Mouse (Mus musculus) spleen, adult 2 months (tissue): Measurements from ENCODE around the gene Tdrd9. TPM values are rescaled to one million over a fixed set of nuclear protein-coding genes. Genes with fewer than 3 reads are reported as not detected.
"Not testable (repeated sequence)": the region's sequence is repeated elsewhere in the genome, so short reads cannot be mapped to it uniquely, and the experiment has no call there.

Experiments used
- DNase-seq, 2 experiments: peaks; one replicate each; pipeline versions ENCODE4 v3.0.0 to v3.0.0-alpha.2; 2012 to 2021; ENCODE audit warnings: low spot score in 2 of 2, low read depth in 1 of 2
- H3K27ac ChIP-seq: fragments of 200-500 bp; 2 replicates; pipeline ENCODE4 v1.5.1; 2012; ENCODE audit warnings: low read length, inconsistent platforms; ENCODE audit not compliant: insufficient read depth
- H3K27me3 ChIP-seq: fragments of 200-500 bp; 2 replicates; pipeline ENCODE4 v1.6.1; 2012; ENCODE audit warnings: mild to moderate bottlenecking, moderate library complexity, low read length, inconsistent platforms; ENCODE audit not compliant: control insufficient read depth, insufficient read depth
- H3K36me3 ChIP-seq: fragments of 200-500 bp; 2 replicates; pipeline ENCODE4 v1.6.1; 2012; ENCODE audit warnings: mild to moderate bottlenecking, low read length, inconsistent platforms; ENCODE audit not compliant: control insufficient read depth, insufficient read depth
- H3K4me1 ChIP-seq: fragments of 200-500 bp; 2 replicates; pipeline ENCODE4 v1.6.1; 2011; ENCODE audit warnings: inconsistent platforms; ENCODE audit not compliant: control insufficient read depth, insufficient read depth, insufficient read length
- H3K4me3 ChIP-seq: fragments of 200-500 bp; 2 replicates; pipeline ENCODE4 v1.5.1; 2011; ENCODE audit warnings: mild to moderate bottlenecking, inconsistent platforms; ENCODE audit not compliant: insufficient read depth, insufficient read length; ENCODE audit errors: extremely low read depth
- CTCF ChIP-seq: fragments of 200-500 bp; IDR thresholded peaks from 2 replicates; pipeline ENCODE4 v1.5.1; 2011; ENCODE audit warnings: mild to moderate bottlenecking, inconsistent platforms; ENCODE audit not compliant: insufficient read depth, insufficient read length, insufficient replicate concordance; ENCODE audit errors: extremely low read depth
- POLR2A ChIP-seq: fragments of 200-500 bp; IDR thresholded peaks from 2 replicates; pipeline ENCODE4 v1.6.1; 2011; ENCODE audit warnings: low read depth, low read length, inconsistent platforms
- WGBS: fragments of 180-500 bp; shearing (Covaris S2); methylation state at CpG from one replicate; pipeline ENCODE4 v1.1.7; 2018; 5-methylcytosine and 5-hydroxymethylcytosine counted together
- polyA plus RNA-seq: library from polyadenylated mRNA; depleted of rRNA; stranded (reverse); fragments of >200 nt; gene quantifications from 2 replicates; pipeline ENCODE4 v1.2.3, GENCODE M21; 2012

The Tdrd9 gene
- polyA plus RNA-seq, 1 experiment = not detected

- Histone ChIP-seq H3K27ac (no peak overlapping the region), H3K4me1 (peaks cover 11% of the 10 kb centered on the region; the same call in 1 of the 2 replicates), H3K36me3 (no peaks in the 10 kb centered on the region), H3K4me3 (no peak overlapping the region), H3K27me3 (no peaks in the 10 kb centered on the region)
- TF ChIP-seq CTCF = no peak
- no peak for TF ChIP-seq POLR2A
- WGBS = 82% methylated on average over 2 of the region's 2 CpGs
- no peak for DNase-seq
Measured at GRCm38 (mm10) chr12:111933971-111934370, 37.4 kb upstream of the Tdrd9 start.

- no peak for TF ChIP-seq POLR2A
- H3K27me3 ChIP-seq = no peaks in the 10 kb centered on the region
- 84% methylated on average over 24 of the region's 24 CpGs for WGBS
- no peak overlapping the region for H3K27ac ChIP-seq
- no peak for DNase-seq
- no peak overlapping the region for H3K4me3 ChIP-seq
- H3K4me1 ChIP-seq = peaks cover 11% of the 10 kb centered on the region; the same call in 1 of the 2 replicates
- H3K36me3 ChIP-seq = no peaks in the 10 kb centered on the region
Measured at GRCm38 (mm10) chr12:111936706-111937550, 34.4 kb upstream of the Tdrd9 start.

DNA sequence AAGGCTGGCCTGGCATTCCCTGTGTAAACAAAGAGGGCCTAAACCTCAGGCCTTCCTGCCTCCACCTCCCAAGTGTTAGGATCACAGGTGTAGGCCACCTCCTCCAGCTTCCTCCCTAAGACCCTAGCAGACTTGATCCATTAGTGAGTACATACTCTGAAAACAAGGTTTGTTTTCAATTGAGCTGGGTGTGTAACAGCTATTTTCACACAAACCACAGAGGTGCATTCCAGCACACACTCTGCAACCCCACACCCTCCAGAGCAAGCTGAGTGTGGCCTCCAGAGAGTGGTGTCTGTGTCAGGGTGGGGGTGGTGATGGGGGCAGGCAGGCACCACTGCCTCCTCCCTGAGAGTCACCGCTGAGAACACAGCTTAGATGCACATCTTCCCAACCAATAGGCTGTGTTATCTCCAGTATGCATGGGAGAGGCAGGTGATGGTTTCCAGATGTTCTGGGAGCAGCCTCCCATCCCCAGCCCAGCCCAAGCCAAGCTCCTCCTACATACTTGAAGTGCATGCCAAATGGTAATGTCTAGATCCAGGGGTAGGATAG, 32.7 kb upstream of the Tdrd9 start:
- Histone ChIP-seq H3K4me3 (no peak overlapping the region), H3K27ac (no peak overlapping the region), H3K36me3 (no peaks in the 10 kb centered on the region), H3K4me1 (no peaks in the 10 kb centered on the region), H3K27me3 (no peaks in the 10 kb centered on the region)
- TF ChIP-seq CTCF (no peak), POLR2A (no peak)
- no peak for DNase-seq
- 75% methylated on average over 1 of the region's 1 CpGs for WGBS

- no peak overlapping the region; the same call in 1 of the 2 replicates for H3K27ac ChIP-seq
- H3K4me3 ChIP-seq = no peak overlapping the region
- peaks cover 12% of the 10 kb centered on the region; the same call in 1 of the 2 replicates for H3K4me1 ChIP-seq
- 42% methylated on average over 10 of the region's 10 CpGs for WGBS
- TF ChIP-seq CTCF = no peak
- TF ChIP-seq POLR2A = no peak
- no peak for DNase-seq
- no peaks in the 10 kb centered on the region for H3K36me3 ChIP-seq
- no peaks in the 10 kb centered on the region for H3K27me3 ChIP-seq
Measured at GRCm38 (mm10) chr12:111943421-111944064, 27.8 kb upstream of the Tdrd9 start.

DNA sequence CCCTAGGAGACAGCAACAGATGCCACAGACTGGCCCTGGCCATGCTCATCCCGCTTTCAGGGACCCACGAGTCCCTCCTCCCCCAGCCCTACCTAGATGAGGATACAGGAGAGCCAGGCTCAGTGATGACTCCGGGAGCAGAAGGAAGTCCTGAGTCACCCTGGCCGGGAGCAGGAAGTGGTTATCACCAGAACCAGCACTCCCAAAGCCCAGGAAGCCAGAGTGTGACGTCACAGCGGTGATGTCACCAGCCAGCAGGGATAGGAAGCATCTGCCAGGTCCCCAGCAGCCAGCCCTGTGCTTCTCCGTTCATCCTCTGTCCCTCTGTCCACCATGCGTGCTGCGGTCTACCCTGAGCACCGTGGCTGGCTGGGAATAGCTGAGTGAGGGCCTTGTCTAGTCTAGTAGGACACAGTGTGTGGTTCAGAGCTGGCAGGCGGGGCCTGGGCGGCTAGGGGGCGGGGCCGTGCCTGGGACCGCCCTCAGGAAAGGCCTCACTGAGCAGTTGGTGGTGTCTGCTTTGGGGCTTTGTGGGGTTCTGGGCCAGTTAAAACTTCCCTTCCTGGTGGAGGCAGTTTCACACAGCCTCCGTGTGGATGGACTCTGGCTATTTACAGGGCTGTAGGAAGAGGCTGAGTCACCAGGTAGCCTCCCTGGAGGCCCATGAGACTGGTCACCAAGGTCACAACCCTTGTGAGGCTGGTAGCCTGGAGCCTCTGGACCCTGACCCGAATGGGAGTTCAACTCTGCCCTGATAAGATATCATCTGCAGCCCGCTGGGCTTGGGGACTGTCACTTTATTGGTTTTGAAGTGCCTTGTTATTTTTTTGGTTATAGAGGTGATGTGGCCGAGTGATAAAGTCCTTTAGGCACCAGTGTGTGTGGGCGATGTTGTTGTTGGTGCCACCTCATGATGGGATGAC, 27.0 kb upstream of the Tdrd9 start:
- DNase-seq, H3K36me3 ChIP-seq, H3K27me3 ChIP-seq, H3K4me3 ChIP-seq: not testable (repeated sequence)
- Histone ChIP-seq H3K27ac (peak overlapping the region; percentile 52; the same call in 1 of the 2 replicates), H3K4me1 (peaks cover 12% of the 10 kb centered on the region; the same call in 1 of the 2 replicates)
- 13% methylated on average over 18 of the region's 20 CpGs for WGBS

DNA sequence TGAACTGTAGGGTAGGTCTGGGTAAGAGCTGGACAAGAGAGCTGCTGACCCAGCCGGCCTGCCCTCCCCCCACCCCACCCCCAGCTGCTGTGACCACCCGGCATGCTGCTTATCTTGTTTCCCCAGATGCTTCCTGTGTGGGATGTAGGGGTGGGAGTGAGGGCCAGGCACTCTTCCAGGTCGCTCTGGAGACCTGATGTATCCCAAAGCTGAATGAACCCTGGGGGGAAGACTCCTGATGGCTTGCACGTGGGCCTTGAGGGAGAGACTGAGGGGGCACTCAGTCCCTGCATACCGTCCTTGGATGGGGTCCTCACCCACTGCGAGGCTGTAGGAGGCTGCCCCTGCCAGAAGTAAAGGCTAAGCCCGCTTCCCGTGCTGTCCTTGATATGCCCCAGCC, 26.2 kb upstream of the Tdrd9 start:
- Histone ChIP-seq H3K36me3 (no peaks in the 10 kb centered on the region), H3K27me3 (no peaks in the 10 kb centered on the region), H3K4me1 (peaks cover 12% of the 10 kb centered on the region; the same call in 1 of the 2 replicates), H3K27ac (peak overlapping the region; percentile 42), H3K4me3 (no peak overlapping the region)
- no peak for DNase-seq
- WGBS = 27% methylated on average over 8 of the region's 8 CpGs
- TF ChIP-seq POLR2A (no peak), CTCF (no peak)

DNA sequence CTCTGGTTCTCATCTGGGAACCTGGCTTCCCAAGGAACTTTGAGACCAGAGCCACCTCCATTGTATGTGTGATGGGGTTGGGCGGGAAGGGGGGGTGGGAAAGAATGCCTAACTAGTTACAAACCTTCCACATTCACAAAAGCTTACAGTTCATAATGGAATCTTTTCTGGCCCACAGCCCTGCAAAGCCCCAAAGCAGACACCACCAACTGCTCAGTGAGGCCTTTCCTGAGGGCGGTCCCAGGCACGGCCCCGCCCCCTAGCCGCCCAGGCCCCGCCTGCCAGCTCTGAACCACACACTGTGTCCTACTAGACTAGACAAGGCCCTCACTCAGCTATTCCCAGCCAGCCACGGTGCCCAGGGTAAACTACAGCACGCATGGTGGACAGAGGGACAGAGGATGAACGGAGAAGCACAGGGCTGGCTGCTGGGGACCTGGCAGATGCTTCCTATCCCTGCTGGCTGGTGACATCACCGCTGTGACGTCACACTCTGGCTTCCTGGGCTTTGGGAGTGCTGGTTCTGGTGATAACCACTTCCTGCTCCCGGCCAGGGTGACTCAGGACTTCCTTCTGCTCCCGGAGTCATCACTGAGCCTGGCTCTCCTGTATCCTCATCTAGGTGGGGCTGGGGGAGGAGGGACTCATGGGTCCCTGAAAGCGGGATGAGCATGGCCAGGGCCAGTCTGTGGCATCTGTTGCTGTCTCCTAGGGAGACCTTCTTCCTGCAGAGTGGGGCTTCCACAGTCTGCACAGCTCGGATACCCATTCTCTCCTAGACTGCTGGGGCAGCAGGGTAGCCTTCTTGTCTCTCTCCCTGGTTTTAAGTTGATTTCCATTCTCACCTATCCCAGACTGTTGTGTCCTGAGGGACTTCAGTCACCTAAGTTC, 25.3 kb upstream of the Tdrd9 start:
- WGBS = 17% methylated on average over 13 of the region's 15 CpGs
- not testable (repeated sequence) for DNase-seq, H3K27me3 ChIP-seq, H3K4me3 ChIP-seq, H3K36me3 ChIP-seq
- Histone ChIP-seq H3K4me1 (peaks cover 12% of the 10 kb centered on the region; the same call in 1 of the 2 replicates), H3K27ac (peak overlapping the region; percentile 42; the same call in 1 of the 2 replicates)
